Mouse (Mus musculus) urinary bladder, adult 18-20 months (tissue): ENCODE measurements at regions not wholly inside any gene's neighbourhood (a gene's known extent, or its start where the extent isn't known, plus 50 kb on each side); places are given as distances from the start of the nearest gene placed in this dataset.

Experiments
- DNase-seq, 2 experiments: peaks; one replicate each; pipeline ENCODE4 v3.0.0; 2022; ENCODE audit warnings: low spot score in 2 of 2, mixed read lengths in 2 of 2

DNA sequence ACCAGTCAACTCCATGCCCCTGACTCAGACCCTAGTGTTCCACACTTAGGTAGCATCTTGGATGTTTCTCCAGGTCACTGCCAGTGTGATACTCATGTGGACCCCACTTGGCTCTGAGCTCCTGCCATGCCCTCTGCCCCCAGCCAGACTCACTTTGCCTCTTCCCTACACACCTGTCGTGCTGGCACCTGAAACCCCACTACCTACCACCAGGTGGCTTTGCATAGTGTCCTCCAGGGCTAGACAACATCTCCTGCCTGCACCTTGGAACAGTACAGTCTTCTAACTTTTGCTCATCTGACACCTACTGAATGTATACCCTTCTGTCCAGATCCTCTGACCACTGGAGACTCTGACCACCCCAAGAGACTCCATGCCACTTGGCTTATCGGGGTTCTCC is 80.6 kb downstream of the Fam53a start:
- DNase-seq = no peak

DNA sequence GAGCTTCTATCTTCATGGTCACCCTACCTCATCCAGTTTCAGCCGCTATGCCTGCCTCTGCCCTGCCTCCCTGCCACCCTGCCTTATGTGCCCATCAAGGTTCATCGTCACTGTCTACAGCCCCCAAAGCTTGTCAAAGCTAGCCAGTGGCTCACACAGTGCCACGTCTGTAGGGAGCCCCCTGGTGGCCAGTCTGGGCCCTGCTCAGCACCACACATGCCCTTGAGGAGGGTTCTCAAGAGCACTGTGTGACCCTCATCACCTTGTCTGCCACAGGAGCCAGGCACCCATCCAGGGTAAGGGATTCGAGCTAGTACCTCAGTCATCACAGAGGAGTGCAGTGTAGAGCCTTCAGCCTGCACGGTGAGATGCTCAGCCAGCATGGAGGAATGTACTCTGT is 86.1 kb downstream of the Fam53a start:
- peak in 1 of 2 experiments; percentile 32 for DNase-seq

DNA sequence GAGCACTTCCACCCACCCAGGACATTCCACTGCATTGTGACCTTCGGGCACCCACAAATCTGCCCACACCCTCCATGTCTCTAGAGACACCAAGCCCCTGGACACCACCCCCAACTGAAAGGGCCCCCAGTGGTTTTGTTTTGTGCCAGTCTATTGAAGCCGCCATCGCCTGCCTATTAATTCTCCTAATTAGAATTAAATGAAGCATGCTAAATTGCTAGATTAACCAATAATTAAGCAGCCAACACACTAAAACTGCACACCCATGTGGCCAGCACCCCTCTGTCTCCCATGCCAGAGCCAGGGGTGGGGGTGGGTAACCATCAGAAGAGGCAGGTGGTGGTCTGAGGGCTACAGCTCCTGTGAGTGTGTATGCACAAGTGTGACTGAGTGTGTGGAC is 86.8 kb downstream of the Fam53a start:
- DNase-seq = no peak

DNA sequence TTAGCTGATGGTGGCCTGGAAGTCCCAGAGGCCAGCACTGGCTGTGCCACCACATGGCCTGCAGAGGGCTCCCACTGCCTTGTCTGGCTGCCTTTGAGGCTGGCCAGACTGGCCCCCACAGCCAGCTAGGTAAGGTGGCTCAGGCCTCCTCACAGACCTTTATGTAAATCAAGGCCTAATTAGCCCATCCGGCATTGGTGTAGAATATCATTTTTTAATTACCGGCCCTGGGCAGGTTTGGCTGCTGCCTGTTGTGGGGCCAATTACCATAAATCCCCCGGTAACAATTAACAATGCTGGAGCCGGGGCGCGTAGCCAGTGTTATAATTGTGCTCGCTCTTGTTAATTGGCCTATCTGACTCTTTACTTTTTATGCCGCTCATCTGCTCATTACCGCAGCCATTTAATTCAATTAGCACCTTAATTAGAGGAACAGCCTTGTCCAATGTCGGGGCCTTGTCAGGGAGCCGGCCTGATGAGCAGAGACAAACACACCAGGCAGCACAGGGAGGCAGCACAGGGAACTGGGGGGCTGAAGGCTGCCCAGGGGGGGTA is 87.4 kb downstream of the Fam53a start:
- no peak for DNase-seq

DNA sequence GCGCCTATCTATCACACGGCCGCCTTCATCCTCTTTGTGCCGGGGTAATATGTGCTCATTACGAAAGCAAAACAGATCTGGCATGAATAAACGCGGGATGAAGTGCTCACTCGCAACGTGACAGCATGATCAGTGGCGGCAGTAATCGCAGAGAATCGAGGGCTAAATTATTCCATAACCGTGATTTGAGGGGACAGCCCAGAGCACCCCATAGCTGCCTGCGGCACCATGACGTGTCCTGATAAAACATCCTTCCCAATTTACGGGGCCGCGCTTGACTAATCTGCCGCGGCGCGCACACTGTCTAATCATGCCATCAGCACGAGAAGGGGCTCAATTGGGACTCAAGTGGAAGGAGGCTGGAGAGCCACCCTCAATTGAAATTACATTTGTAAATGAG is 89.2 kb downstream of the Fam53a start:
- DNase-seq = no peak

- DNase-seq = no peak
Observed at GRCm38 (mm10) chr5:33537429-33537828, 92.0 kb downstream of the Fam53a start.

GRCm38 (mm10) chr5:33537017-33537416 is 92.4 kb downstream of the Fam53a start:
- DNase-seq = no peak

DNA sequence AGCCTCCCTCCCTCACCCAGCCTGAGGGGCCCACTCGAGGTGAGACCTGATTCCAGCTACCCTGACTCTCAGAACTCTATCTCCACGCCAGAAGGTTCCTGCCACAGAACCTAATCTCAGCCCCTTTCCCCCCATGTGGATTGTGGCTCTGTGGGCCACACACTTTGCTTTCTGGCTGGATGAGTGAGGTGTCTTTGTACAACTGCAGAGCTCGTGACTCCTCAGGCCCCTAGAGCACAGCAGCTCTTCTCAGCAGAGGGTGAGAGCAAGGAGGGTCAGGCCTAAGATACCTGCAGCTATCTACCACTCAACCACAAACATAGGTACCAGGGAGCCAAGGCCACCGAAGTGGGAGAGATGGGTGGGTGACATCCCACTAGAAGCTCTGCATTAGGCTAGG is 93.2 kb downstream of the Fam53a start:
- DNase-seq = no peak

DNA sequence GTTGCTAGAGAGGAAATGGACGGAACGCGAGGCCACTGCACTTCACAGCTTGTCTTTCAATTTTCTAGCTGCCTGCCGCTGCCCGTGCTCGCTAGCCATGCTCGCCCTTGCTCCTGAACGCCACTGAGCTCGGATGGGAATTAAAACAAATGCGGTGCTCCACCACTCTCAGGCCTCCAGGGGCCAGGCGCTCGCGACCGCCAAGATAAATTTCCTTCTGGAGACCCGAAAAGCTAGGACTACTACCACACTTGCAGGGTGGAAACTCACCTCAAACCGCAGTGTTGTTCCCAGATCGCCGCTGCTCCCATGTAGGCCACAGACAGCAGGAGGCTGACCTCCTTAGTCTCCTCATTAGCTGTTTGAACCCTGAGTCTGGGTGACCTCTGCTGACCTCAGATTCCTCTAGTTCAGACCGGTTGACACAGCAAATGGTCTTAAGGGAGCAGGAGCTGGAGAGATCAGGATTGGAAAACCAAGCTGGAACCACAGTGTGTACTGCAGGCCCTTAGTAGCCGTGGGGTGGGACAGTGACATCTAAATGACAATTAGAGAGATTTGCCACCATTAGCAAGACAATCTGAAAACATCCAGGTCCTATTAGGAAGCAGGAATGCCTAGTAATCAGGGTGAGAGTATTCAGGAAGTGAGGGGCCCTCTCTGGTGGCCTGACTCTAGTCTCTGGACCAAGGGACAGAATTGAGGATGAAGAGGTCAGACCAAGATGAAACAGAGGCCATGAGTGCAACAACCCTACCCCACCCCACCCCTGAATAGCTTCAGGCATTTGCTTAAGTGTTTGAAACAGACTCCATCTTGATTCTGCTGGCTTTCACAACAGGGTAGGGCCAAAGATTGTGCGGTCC is 94.1 kb downstream of the Fam53a start:
- no peak for DNase-seq

DNA sequence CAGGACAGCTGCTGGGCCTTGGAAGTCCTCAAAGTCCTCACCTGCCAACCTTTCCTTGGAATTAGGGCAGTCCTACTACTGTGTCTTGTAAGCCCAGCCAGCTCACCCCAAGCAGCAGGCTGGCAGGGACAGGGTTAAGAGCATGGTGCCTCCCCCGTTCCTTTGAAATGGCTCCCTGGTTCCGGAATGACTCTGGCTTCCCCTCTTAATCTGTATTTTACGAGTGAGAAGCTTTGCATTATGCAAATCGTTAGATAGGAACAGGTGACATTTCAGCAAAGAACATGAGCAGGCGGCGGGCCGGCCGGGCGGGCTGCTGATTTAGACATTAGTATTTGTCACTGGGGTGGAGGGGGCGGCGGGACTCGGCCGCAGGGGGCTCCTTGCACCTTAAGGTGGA is 95.1 kb downstream of the Fam53a start:
- DNase-seq = no peak

DNA sequence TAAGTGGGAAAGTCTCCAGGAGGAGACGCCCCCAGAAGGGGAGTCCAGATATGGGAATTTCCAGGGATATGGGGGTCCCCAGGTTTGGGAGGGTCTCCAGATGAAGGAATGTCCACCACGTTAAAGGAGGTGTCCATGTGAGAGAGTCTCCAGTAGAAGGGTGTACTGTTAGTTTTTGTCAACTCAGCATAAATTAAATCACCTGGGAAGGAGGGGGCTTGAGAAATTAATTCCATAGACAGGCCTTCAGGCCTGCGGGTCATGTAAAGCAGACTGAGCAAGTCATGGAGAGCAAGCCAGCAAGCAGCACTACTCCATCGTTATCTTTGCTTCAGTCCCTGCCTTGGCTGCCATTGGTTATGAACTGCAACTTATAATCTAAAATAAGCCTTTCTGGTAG is 96.2 kb downstream of the Fam53a start:
- no peak for DNase-seq

GRCm38 (mm10) chr5:33531263-33531662 is 97.5 kb upstream of the Nkx1-1 start:
- DNase-seq = no peak

DNA sequence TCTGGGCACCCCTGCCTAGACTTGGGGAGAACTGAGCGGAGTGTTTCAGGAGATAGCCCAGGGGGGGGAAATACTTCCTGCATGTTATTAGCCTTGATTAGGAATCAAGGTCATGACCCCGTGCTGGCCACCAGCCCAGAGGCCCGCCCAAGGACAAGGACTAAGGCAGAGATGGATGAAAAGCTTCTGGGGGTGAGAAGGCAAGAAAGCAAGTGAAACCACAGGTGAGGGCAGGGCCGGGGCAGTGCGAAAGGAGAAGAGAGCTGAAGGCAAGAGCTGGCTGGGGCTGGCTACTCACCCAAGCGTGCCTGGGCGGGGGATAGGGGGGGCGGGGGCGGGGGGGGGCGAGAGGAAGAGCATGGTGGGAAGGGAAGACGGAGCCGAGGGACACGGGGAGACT is 96.0 kb upstream of the Nkx1-1 start:
- no peak for DNase-seq

- DNase-seq = no peak
Observed at GRCm38 (mm10) chr5:33528971-33529670, 95.3 kb upstream of the Nkx1-1 start.

GRCm38 (mm10) chr5:33527750-33528149 is 94.0 kb upstream of the Nkx1-1 start:
- no peak for DNase-seq

- no peak for DNase-seq
Observed at GRCm38 (mm10) chr5:33527316-33527715, 93.5 kb upstream of the Nkx1-1 start.

- no peak for DNase-seq
Observed at GRCm38 (mm10) chr5:33521951-33522742, 88.4 kb upstream of the Nkx1-1 start.

GRCm38 (mm10) chr5:33520856-33521255 is 87.1 kb upstream of the Nkx1-1 start:
- DNase-seq = no peak

DNA sequence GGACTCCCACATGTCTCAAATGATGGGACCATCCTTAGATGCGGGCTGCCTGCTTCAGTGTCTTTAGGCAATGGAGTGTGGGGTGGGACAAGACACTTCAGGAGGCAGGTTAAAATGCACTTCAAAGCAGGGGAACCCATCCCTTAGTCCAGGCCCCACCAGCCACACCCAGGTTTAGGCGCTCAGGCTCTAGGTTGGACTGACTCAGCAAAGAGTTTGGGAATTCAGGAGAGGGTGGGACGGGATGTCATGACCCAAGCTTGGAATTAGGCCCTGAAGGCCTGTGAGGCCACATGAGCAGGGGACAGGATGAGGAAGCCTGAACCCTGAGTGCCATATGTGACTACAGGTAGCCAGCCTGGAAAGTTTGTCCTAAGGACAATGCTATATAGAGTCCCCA is 85.6 kb upstream of the Nkx1-1 start:
- DNase-seq = no peak

DNA sequence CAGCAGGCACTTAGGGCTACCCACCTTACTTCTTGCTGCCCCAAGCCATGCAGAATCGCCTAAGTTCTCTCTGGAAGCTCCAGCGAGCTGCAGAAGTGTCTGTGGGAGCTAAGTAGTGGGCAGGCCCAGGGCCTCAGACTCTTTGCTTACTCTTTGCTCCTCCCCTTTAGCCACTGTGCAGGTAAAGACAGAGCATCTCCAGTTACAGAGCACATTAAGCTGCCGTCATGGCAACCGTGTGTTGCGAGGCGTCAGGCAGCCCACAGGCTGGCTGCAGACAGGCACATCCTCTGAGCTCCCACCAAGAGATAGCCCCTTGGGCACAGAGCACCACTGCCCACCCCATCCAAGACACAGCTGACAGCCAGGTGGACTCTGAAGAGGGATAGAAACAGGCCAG is 85.1 kb upstream of the Nkx1-1 start:
- DNase-seq = no peak

GRCm38 (mm10) chr5:33517625-33518024 is 83.8 kb upstream of the Nkx1-1 start:
- no peak for DNase-seq

GRCm38 (mm10) chr5:33516211-33516610 is 82.4 kb upstream of the Nkx1-1 start:
- no peak for DNase-seq
